ENCODE assay signal across 10 mouse cellular contexts in the genomic region with DNA sequence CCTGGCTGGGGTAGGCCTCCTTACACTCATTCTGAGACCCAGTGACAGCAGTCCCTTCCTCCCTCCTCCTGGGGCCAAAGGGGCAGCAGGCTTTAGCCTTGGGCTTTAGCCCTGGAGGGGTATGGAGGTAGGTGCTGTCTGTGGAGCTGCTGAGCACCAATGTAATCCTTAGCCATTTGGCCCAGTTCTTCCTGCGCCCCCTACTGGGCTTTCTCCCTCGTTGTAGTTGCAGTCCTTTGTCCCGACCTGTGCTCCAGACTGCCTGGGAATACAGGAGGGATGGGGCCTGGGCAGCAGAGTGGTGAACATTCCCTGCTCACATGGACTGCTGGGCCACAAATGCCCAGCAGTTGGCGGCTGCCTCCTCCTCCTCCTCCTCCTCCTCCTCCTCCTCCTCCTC. TPM values are rescaled to one million over a fixed set of nuclear protein-coding genes. Genes with fewer than 3 reads are reported as not detected.
DNase-seq lines count a peak whose midpoint lies in the region; ATAC-seq and TF ChIP-seq lines count a peak whose summit lies in the region.
"Had no signal": no experiment of that assay in that cellular context is flagged by ENCODE, and none has a peak within 500 bp of the region (broad histone marks: within the 10 kb centered on the region; RNA-seq: fewer than 3 reads in every experiment).

No protein-coding gene starts in this region.

- 38% methylated on average over 3 of the region's 4 CpGs for WGBS in thymus, adult 2 months
- 12% methylated on average over 4 of the region's 4 CpGs for WGBS in cerebellum, adult 2 months
- 8% methylated on average over 3 of the region's 4 CpGs for WGBS in liver, adult 2 months
- WGBS in neural tube, embryonic 13.5 days, result 14% methylated on average over 4 of the region's 4 CpGs

- no peak overlapping the region for H3K27ac ChIP-seq in thymus, adult 2 months (ENCODE audit: control insufficient read depth, insufficient read depth, low read length)
- H3K27ac ChIP-seq in cerebellum, adult 2 months (ENCODE audit: insufficient read depth, low read length), result no peak overlapping the region
- no peak overlapping the region for H3K27ac ChIP-seq in liver, adult 2 months (replicated peaks; ENCODE audit: insufficient read depth, low read depth, low read length)
- H3K27ac ChIP-seq in neural tube, embryonic 13.5 days (replicated peaks), result peak overlapping the region; percentile 15; the same call in 1 of the 2 replicates

- no peaks in the 10 kb centered on the region for H3K79me2 ChIP-seq in liver, adult 2 months (ENCODE audit: control insufficient read depth, insufficient read depth, low read length)

- H3K4me3 ChIP-seq in thymus, adult 2 months (ENCODE audit: control insufficient read depth, insufficient read depth, low read length), result no peak overlapping the region
- no peak overlapping the region for H3K4me3 ChIP-seq in cerebellum, adult 2 months (replicated peaks; ENCODE audit: insufficient read depth, low read depth, low read length)
- no peak overlapping the region for H3K4me3 ChIP-seq in liver, adult 2 months (ENCODE audit: insufficient read depth, low read depth, low read length)
- no peak overlapping the region for H3K4me3 ChIP-seq in neural tube, embryonic 13.5 days
- H3K4me3 ChIP-seq: myocyte had no signal

- peaks cover 19% of the 10 kb centered on the region for H3K36me3 ChIP-seq in thymus, adult 2 months (ENCODE audit: control insufficient read depth, insufficient read depth, low read length)
- H3K36me3 ChIP-seq in liver, adult 2 months (ENCODE audit: control insufficient read depth, insufficient read depth, low read length), result no peaks in the 10 kb centered on the region; the same call in 1 of the 2 replicates
- peaks cover 73% of the 10 kb centered on the region for H3K36me3 ChIP-seq in neural tube, embryonic 13.5 days

- no peaks in the 10 kb centered on the region for H3K9me3 ChIP-seq in neural tube, embryonic 13.5 days

- ATAC-seq in frontal cortex, adult (ENCODE audit: low TSS enrichment), result peak; percentile 21; the same call in 1 of the 2 replicates
- no peak for ATAC-seq in neural tube, embryonic 13.5 days (ENCODE audit: low read depth)

- H3K9ac ChIP-seq in liver, adult 2 months (ENCODE audit: low read depth, low read length), result no peak overlapping the region
- H3K9ac ChIP-seq in neural tube, embryonic 13.5 days, result no peak overlapping the region

- TF ChIP-seq CTCF in thymus, adult 2 months (IDR thresholded peaks at IDR 0.05; ENCODE audit: borderline replicate concordance, control insufficient read depth, extremely low read depth, insufficient read depth, low read length, poor library complexity), result no peak
- TF ChIP-seq CTCF in cerebellum, adult 2 months (IDR thresholded peaks at IDR 0.05; ENCODE audit: borderline replicate concordance, insufficient read depth, low read depth, low read length), result peak; percentile 67
- TF ChIP-seq CTCF in liver, adult 2 months (IDR thresholded peaks at IDR 0.05; ENCODE audit: low read depth, low read length), result peak; percentile 83

- no peaks in the 10 kb centered on the region for H3K27me3 ChIP-seq in thymus, adult 2 months (ENCODE audit: control insufficient read depth, insufficient read depth, low read length)
- H3K27me3 ChIP-seq in cerebellum, adult 2 months (ENCODE audit: control insufficient read depth, insufficient read depth, low read length), result no peaks in the 10 kb centered on the region
- no peaks in the 10 kb centered on the region for H3K27me3 ChIP-seq in liver, adult 2 months (ENCODE audit: control insufficient read depth, insufficient read depth, low read length)
- H3K27me3 ChIP-seq in neural tube, embryonic 13.5 days, result no peaks in the 10 kb centered on the region

- peak; percentile 44 for DNase-seq in thymus, adult 2 months
- no peak for DNase-seq in thymus, adult 18-20 months
- DNase-seq in cerebellum, adult 2 months, result peak; percentile 72 to 75
- DNase-seq in kidney, adult 18-20 months, result peak; percentile 83
- peak; percentile 70 for DNase-seq in liver, adult 2 months (ENCODE audit: extremely low read depth, low read depth, low spot score)
- peak; percentile 41 to 43 for DNase-seq in thymus, postnatal 36 days

- no peaks in the 10 kb centered on the region for H3K4me1 ChIP-seq in thymus, adult 2 months (replicated peaks; ENCODE audit: control insufficient read depth, insufficient read depth, low read length)
- H3K4me1 ChIP-seq in cerebellum, adult 2 months (ENCODE audit: control insufficient read depth, insufficient read depth, low read length), result peaks cover 27% of the 10 kb centered on the region
- peaks cover 10% of the 10 kb centered on the region for H3K4me1 ChIP-seq in liver, adult 2 months (ENCODE audit: control insufficient read depth, insufficient read depth, low read length)
- peaks cover 63% of the 10 kb centered on the region for H3K4me1 ChIP-seq in neural tube, embryonic 13.5 days (replicated peaks)

- TF ChIP-seq POLR2A in thymus, adult 2 months (IDR thresholded peaks at IDR 0.05; ENCODE audit: control insufficient read depth, extremely low read depth, insufficient read depth, low read length, poor library complexity), result no peak
- TF ChIP-seq POLR2A in cerebellum, adult 2 months (IDR thresholded peaks at IDR 0.05; ENCODE audit: borderline replicate concordance, insufficient read depth, low read length), result no peak
- no peak for TF ChIP-seq POLR2A in liver, adult 2 months (IDR thresholded peaks at IDR 0.05; ENCODE audit: extremely low read depth, insufficient read depth, low read length)

- H3K4me2 ChIP-seq in neural tube, embryonic 13.5 days, result no peak overlapping the region

RNA-seq across cellular contexts. Expression of a gene that starts 29.7 kb away (rescaled TPM):
- 111 and 117 TPM in 2 replicates for polyA plus RNA-seq in thymus, adult 2 months (2012; rRNA removed)
- polyA plus RNA-seq in cerebellum, adult 2 months (2012; rRNA removed), result 402 and 421 TPM in 2 replicates
- total RNA-seq in liver, adult 2 months (2014; rRNA removed), result 13.8 and 17.9 TPM in 2 replicates
- polyA plus RNA-seq in liver, adult 2 months (2012; rRNA removed), result 33.7 and 37.8 TPM in 2 replicates
- polyA plus RNA-seq in neural tube, embryonic 13.5 days (2015; fragmentation: Nextera tagmentation; extraction: Ambion mirVana), result 64.6 and 80.9 TPM in 2 replicates

RNA-seq across cellular contexts. Expression of a gene that starts 34.0 kb away (rescaled TPM):
- 122 and 136 TPM in 2 replicates for polyA plus RNA-seq in thymus, adult 2 months (2012; rRNA removed)
- polyA plus RNA-seq in cerebellum, adult 2 months (2012; rRNA removed), result 60.6 and 61.1 TPM in 2 replicates
- 5.2 and 6.2 TPM in 2 replicates for total RNA-seq in liver, adult 2 months (2014; rRNA removed)
- 30.7 and 35.2 TPM in 2 replicates for polyA plus RNA-seq in liver, adult 2 months (2012; rRNA removed)
- polyA plus RNA-seq in neural tube, embryonic 13.5 days (2015; fragmentation: Nextera tagmentation; extraction: Ambion mirVana), result 51.2 TPM in 2 replicates

RNA-seq across cellular contexts. Expression of a gene that starts 36.6 kb away (rescaled TPM):
- 424 and 481 TPM in 2 replicates for polyA plus RNA-seq in thymus, adult 2 months (2012; rRNA removed)
- polyA plus RNA-seq in cerebellum, adult 2 months (2012; rRNA removed), result 246 and 265 TPM in 2 replicates
- 22.3 and 28.5 TPM in 2 replicates for total RNA-seq in liver, adult 2 months (2014; rRNA removed)
- polyA plus RNA-seq in liver, adult 2 months (2012; rRNA removed), result 104 and 166 TPM in 2 replicates
- polyA plus RNA-seq in neural tube, embryonic 13.5 days (2015; fragmentation: Nextera tagmentation; extraction: Ambion mirVana), result 89.4 and 102 TPM in 2 replicates

RNA-seq across cellular contexts. Expression of a gene that starts 45.4 kb away (rescaled TPM):
- 0.05 TPM in 2 replicates for polyA plus RNA-seq in thymus, adult 2 months (2012; rRNA removed)
- polyA plus RNA-seq in cerebellum, adult 2 months (2012; rRNA removed), result 0.38 and 0.44 TPM in 2 replicates
- not detected in 2 replicates for total RNA-seq in liver, adult 2 months (2014; rRNA removed)
- 0.02 TPM in 1 of 2 replicates, not detected in the other for polyA plus RNA-seq in liver, adult 2 months (2012; rRNA removed)
- 11.2 and 16.1 TPM in 2 replicates for polyA plus RNA-seq in neural tube, embryonic 13.5 days (2015; fragmentation: Nextera tagmentation; extraction: Ambion mirVana)
- total RNA-seq: common myeloid progenitor, adult 5-6 weeks had no signal

RNA-seq across cellular contexts. Expression of a gene that starts 58.0 kb away (rescaled TPM):
- polyA plus RNA-seq in thymus, adult 2 months (2012; rRNA removed), result 116 and 118 TPM in 2 replicates
- polyA plus RNA-seq in cerebellum, adult 2 months (2012; rRNA removed), result 81.3 and 88.0 TPM in 2 replicates
- total RNA-seq in liver, adult 2 months (2014; rRNA removed), result 15.4 and 22.7 TPM in 2 replicates
- 33.5 and 40.4 TPM in 2 replicates for polyA plus RNA-seq in liver, adult 2 months (2012; rRNA removed)
- 18.5 and 24.6 TPM in 2 replicates for polyA plus RNA-seq in neural tube, embryonic 13.5 days (2015; fragmentation: Nextera tagmentation; extraction: Ambion mirVana)

Comparison
In these comparisons a context has a peak if more than half of its experiments do, and no peak if none do; other contexts are left out.
1. DNase-seq: peak in thymus, adult 2 months (single experiment), cerebellum, adult 2 months (2 of 2), kidney, adult 18-20 months (single experiment), liver, adult 2 months (single experiment) and thymus, postnatal 36 days (2 of 2); none in thymus, adult 18-20 months (0 of 2).